ENCODE assay signal across 1 mouse cellular context in the genomic region with DNA sequence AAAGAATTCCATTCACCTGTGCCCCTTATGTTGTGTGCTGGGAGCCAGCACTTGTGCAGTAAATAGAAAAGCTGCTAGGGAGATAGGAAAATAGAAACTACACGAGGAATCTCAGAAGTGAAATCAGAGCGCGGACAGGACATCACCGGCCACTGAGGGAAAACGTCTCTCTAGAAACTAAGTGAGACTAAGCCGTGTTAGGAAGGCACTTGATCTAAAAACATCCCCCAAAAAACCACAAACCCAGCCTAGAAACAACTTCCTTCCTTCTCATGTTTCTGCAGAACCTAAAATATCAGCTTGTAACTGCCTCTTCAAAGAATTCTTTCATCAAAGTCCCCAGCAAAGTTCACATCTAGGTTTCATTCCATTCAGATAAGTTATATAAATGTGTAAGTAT.
TF ChIP-seq lines count a peak whose summit lies in the region.

No protein-coding gene starts in this region.

TF ChIP-seq in CH12.LX, 34 proteins besides CTCF, POLR2A, EP300 and RAD21 (continued from another document):
- TF ChIP-seq USF2 (conservative IDR thresholded peaks at IDR 0.05; ENCODE audit: low read depth, low read length) = no peak
- no peak for TF ChIP-seq ZC3H11A (IDR thresholded peaks at IDR 0.05; ENCODE audit: low read depth, low read length)
- no peak for TF ChIP-seq PAX5 (IDR thresholded peaks at IDR 0.05; ENCODE audit: low read length)
- TF ChIP-seq ETS1 (conservative IDR thresholded peaks at IDR 0.05; ENCODE audit: low read depth, low read length) = peak; percentile 71
- TF ChIP-seq IRF4 (IDR thresholded peaks at IDR 0.05; ENCODE audit: low read depth, low read length) = peak; percentile 62
